Mouse (Mus musculus): Measurements from ENCODE around the gene Renbp.

DNA sequence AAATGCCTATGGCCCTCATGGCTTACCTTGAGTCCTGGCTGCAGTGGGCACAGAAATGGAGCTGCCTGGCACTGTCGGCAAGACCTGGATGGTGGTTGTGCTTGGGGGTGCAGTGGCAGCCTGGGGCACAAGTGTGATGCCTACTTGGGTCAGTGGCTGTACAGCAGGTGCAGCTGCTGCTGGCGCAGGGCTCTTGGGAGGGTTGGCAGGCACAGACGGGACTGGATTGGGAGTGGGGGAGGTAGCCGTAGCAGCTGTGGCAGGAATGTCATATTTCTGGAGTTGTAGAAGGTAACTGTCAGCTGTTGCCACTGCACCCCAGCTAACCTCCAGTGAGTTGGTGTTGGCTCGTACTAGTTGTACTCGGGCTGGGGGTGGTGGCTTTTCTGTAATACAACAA is 24.3 kb upstream of the Renbp start:
- no peak for TF ChIP-seq CTCF (IDR thresholded peaks at IDR 0.05; ENCODE audit: borderline replicate concordance, control insufficient read depth, extremely low read depth, insufficient read depth, low read length, poor library complexity)
- TF ChIP-seq POLR2A (IDR thresholded peaks at IDR 0.05; ENCODE audit: control insufficient read depth, extremely low read depth, insufficient read depth, low read length, poor library complexity) = no peak
